Mouse (Mus musculus) left cerebral cortex, postnatal 14 days (tissue): Measurements from ENCODE around the gene Nuf2. TPM values are rescaled to one million over a fixed set of nuclear protein-coding genes. Genes with fewer than 3 reads are reported as not detected.

Experiments used
- DNase-seq, 2 experiments: peaks; one replicate each; pipeline ENCODE4 v3.0.0; 2021 to 2022; ENCODE audit warnings: low spot score in 2 of 2, mixed read lengths in 1 of 2
- intact Hi-C: fragments of 180-260 bp; cut with DNase I; formaldehyde crosslinking; loops from one replicate; pipeline ENCODE4 v1.15.1; 2025
- total RNA-seq, 2 experiments: library from RNA; stranded (reverse); gene quantifications; 2 replicates each; pipeline ENCODE4 v1.2.3; 2021

Gene Nuf2
- total RNA-seq, 2 experiments from 2014 or later: 1.8 to 3.1 TPM

GRCm38 (mm10) chr1:169484565-169484964 is 46.7 kb downstream of the Nuf2 start:
- DNase-seq: no peak
- intact Hi-C loops: no loop called here

DNA sequence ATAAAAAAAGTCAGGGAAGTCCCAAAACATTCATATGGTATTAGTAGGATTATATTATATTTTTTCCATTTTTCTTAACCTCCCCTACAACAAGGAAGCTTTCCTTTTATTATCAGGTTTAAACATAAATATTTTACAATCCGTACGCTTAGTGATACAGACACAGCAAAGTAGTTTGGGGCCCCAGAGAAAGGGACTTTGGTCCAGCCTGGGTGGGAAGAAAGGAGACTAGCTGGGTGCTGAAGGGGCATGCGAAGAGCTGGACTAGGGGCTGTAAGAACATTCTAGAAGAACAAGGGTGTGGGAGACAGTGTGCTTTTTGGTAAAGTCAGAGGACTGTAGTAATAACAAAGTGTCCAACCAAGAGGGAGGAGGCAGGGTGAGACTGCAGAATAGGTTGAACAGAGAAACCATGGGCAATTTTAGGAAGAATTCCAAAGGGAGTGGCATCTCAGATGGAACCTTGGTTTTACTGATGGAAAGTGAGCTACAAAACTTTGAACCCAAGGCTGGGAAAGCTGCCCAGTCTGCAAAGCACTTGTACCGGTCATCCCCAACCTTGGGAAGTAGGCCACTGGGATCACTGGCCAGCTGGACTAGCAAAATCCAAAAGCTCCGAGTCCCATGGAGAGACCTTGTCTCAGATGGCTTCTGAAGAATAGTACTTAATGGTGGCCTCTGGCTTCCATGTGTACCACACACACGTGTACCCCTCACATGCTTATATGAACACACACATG is 48.5 kb downstream of the Nuf2 start:
- DNase-seq: no peak
- intact Hi-C loops: no loop called here

- DNase-seq: no peak
- intact Hi-C loops: no loop called here
Observed at GRCm38 (mm10) chr1:169471185-169471584, 60.1 kb downstream of the Nuf2 start.

DNA sequence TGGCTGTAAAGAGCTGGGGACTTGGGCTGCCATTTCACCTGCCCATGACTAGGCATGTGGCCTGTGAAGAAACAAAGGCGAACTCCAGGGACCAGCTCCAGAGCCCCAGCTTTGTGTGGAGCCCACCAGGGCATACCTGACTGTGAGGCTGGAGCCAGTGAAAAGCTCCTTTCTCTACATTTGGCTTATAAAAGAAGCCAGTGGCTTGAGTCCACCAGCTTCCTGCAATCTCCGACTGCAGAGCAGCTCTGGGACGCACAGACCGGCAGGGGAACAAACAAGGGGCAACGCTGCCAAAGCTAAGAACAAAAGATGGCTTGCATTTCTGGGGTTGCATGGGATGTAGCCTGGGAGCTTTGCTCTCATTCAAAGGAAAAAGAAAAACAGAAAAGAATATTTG is 63.5 kb downstream of the Nuf2 start:
- intact Hi-C loops: no loop called here
- peak; percentile 42 to 55 for DNase-seq

- intact Hi-C loops: no loop called here
- peak; percentile 79 to 95 for DNase-seq
Observed at GRCm38 (mm10) chr1:169462386-169463115, 68.7 kb downstream of the Nuf2 start.

DNA sequence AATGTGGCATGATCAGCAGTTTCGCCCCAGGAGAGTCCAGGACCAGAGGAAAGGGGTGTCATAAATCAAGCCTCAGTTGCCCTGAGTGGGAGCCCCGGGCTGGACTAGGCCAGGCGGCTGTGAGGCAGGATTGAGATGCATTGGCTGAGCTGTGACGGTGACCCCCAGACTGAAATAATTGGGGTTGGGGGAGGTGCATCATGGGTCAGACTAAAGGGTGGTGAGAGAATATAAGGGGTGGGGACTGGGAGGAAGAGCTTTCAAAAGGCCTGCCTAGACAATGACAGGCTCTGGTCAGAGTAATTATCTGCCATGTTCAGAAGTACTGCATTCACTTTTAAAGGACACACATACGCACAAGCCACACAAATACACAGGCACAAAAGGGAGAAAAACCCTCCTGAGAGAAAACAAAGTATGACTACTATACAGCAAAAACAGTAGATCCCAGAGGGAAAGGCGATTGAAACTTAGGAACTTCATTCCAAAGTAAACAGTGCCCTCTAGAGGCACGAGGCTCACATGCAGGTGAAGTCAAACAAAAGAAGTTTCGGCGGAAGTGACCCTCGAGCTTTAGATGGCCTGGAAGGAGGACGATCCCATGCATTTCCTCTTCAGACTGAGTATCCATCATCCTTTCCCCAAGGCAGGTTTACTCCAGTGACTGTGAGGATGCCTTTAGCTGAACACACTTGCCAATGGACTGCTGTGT is 72.0 kb downstream of the Nuf2 start:
- intact Hi-C loops: loop anchor here (5.0 to 10.0 kb wide), 4 partner anchors 107 to 1517 kb away; no protein-coding TSS in a partner anchor

More for the DNA sequence above, 72.0 kb downstream of the Nuf2 start:
- peak; percentile 67 to 76 for DNase-seq

Other genes starting within 250 kb of the Nuf2 start
- 100 to 1,000 TPM; 100 to 110 TPM for gene Rgs5, start 124.0 kb upstream of the Nuf2 start, total RNA-seq
- gene Rgs4, start 216.2 kb upstream of the Nuf2 start, total RNA-seq: 100 to 1,000 TPM; 445 to 519 TPM